Mouse (Mus musculus): ENCODE data around the gene Pole3.
A peak's percentile ranks its signal among the peaks of the same experiment; 100 is the strongest.

Pole3 gene

DNA sequence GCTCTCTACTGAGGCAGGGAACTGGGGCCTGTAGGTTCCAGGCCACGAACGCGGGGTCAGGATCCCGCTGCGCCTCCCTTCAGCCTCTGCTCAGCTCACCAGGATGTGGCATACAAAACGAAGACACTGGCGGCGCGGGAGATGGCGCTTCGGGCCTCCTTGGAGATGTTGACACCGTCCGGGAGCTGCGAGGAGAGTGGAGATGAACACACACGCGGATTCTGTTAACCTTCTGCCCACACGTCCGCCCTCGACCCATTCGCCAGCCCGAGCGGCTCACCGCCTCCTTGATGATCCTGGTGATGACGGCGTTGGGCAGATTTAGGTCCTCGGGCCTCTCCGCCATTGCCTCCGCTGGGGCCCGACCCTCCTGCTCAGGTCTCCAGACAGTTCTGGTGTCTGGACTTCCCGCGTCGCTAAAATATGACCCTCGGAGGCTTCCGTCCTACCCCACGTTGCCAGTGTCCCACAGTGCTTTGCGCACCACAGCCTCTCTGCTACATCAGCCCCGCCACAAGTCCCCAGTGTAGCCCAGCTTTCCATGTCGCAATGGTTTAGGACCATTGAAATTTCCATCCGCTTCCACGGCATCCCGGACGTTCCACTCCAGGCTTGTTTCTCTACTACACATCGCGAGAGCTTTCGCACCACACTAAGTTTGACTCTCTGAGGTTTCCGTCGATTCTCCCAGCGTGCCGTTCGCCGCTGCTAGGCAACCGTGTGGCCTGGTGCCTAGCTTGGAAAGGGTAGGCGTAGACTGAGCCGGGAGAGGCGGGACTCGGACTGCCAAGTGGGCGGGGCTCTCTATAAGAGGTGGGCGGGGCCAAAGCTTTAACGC lies at the start of gene Pole3, which contains the start of gene 4933430I17Rik:
TSS of gene Pole3 (minus strand) at position 418 of the 838 bp plus-strand sequence.
TSS of gene 4933430I17Rik (plus strand) at position 719 of the 838 bp plus-strand sequence.
- peak; percentile 93 for DNase-seq

DNA sequence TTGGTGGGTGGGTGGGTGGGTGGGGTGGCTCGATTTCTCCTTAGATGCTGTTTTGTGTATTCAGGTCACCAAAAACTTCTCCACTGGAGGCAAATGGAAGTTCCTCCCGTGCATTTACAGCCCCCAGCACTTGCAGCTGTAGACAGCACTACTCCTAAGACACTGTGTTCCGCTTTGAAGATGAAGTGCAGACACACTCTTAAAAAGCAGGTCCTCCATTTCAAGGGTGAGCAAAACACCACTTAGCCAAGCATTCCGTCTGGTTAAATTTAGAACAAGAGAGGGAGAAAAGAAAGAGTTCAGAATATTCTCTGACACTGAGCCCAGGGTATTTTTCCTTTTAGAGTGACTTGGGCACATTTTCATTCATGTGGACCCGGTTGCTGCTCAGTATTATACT lies 45.2 kb upstream of the Pole3 start:
- DNase-seq: no peak

DNA sequence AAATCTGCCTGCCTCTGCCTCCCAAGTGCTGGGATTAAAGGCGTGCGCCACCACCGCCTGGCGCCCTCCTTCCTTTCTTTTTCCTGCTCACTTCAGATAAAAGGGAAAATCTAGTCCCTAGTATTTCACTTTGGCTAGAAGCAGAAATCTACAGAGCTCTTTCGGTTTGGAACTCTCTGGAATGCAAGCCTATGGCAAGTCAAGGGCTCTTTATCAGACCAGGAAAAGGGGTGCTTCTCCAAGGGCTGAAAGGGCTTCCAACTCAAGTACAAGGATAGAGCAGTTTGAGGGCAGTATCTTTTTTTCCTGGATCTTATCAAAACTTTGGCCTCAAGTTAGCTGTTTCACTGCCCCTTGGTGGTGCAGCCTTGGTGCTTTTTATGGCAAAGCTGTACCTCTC lies 44.7 kb upstream of the Pole3 start:
- DNase-seq: no peak

DNA sequence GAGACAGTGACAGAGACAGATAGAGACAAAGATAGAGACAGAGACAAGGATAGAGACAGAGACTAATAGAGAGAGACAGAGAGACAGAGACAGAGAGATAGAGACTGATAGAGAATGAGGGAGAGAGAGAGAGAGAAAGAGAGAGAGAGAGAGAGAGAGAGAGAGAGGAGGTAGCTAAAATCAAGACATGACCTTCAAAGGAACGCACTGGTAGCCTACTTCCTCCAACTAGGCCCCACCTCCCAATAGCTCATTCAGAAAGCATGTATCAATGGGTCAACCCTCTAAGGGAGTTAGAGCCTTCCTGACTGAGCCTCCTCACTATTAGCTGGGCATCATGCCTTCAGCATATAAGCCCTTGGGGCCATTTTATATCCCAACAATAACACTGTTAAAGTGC lies 43.5 kb upstream of the Pole3 start:
- DNase-seq: no peak

DNA sequence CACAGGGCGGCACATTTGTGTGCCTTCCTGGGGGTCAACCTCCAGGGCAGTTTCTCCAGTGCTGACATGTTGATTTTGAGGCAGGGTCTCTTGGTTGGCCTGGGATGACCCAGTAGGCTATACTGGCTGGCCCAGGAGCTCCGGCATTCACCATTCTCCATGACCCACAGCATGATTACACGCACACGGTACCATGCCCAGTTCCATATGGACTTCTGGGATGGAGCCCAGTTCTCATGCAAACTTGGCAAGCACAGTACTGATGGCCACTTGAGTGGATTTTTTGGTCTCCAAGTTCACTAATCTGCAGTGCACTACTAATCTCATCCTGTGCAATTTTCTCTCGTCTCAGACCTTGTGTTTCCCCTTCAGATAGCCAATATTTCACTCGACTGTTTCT lies 42.8 kb upstream of the Pole3 start:
- DNase-seq: no peak

DNA sequence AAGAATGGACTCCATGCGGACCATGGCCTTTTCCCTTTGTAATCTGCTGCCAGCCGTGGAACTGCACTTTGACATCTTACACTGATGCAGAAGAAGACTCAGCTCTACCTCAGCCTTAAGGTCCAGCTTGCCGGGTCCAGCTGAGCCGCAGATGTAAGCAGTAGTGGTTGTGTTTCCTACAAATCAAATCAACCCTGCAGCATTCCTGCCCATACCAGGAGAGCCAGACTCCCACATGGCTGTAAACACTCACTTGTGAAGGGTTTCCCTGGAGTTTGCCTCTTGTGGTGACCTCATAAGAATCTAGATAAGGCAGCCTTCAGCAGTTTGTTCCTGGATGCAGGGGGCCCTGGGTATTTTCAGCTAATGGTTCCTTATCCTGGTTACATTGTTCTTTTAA lies 41.7 kb upstream of the Pole3 start:
- DNase-seq: no peak

DNA sequence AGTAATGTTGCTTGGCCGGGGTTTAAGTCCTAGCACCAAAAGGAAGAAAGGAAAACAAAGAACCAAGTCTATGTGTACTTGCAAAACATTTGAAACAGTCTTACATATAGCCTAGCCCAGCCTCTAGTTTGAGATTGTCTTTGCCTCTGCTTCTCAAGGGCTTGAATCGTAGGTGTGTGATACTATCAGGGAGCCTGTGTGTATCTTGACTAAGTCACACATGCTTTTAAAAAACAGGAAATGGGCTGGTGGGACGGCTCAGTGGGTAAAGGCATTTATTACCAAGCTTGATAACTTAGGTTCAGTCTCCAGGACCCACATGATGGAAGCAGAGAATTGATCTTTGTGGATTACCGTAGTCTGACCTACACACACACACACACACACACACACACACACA lies 37.1 kb upstream of the Pole3 start:
- DNase-seq: no peak

DNA sequence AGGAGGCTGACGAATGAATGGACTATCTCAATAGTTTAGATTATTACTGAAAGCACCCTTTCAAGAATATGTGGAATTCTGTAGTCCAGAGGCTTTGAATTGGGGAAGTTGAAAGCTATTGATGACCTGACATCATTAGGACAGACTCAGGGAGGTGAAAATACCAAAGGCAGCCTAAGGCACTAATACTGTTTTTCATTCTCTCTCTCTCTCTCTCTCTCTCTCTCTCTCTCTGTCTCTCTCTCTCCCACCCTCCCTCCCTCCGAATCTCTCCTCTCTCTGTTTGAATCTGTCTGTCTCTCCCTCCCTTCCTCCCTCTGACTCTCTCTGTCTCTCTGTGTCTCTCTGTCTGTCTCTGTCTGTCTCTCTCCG lies 36.7 kb upstream of the Pole3 start:
- no peak for DNase-seq

DNA sequence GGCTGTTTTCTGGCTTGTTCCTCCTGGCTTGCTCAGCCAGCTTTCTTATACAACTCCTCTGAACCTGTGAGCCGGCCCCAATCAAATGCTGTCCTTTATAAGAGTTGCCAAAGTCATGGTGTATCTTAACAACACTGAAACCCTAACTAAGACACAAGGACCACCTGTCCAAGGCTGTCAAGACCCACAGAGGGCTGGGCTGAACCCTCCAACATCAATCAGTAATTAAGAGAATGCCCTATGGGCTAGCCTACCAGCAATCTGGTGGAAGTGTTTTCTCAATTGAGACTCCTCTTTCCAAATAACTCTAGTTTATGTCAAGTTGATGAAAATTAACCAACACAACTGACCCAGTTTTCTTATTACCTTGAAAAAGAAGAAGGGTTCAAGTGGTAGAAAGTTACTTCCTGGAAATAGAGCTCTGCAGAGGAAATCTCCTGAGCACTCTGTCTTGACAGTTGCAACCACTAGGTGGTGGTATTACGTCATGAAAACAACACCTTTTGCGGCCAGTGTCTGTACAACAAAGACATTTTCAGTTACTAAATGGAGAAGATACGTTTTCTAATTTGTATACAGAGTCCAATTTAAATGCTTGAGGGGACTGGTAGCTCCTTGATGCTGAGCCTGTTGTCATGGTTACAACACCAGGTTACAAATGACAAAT lies 36.2 kb upstream of the Pole3 start:
- peak; percentile 87 for DNase-seq

DNA sequence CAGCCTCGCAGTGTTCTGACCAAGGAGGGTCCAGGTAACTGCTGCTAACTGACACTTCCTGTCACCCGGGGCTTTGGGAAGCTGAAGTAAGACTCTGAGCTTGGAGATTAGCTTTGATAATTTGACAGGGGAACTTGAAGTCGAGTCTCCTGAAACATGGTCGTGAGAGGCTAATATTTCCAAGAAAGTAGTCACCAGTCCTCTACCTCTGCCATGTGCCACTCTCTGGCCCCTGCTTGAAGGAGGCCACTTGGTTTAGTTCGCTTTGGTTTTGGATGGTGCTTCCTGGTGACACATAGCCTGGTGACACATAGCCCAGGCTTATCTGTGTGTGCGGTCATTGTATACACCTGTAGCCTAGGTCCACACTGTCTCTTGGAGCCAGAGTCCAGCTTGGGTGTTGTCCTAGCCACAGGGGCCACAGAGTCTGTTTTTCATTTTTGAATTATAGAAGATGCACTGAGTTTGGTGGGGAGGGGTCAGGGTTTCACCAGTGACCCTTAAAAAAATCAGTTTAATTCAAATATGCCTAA lies 35.0 kb upstream of the Pole3 start, which contains the start of gene Rgs3:
TSS of gene Rgs3 (plus strand) at position 51 of the 533 bp plus-strand sequence.
- DNase-seq: no peak

DNA sequence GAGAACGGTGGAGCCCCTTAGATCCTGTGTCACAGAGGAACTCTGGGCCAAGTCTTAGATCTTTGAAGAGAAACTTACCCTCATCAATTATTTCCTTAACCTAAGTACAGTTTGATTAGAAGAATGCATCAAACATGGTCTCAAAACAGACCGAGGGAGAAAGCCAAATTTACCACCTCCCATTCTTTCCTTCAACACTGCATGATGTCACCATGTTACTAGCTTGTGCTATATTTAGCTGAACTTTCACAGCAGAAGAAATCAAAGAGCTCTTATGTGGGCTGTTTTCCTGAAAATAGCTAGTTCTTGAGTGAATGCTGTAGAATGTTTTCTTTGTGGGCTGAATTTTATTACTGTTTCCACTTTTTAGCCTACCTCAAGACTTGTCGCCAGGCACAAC lies 32.6 kb upstream of the Pole3 start:
- DNase-seq: no peak

DNA sequence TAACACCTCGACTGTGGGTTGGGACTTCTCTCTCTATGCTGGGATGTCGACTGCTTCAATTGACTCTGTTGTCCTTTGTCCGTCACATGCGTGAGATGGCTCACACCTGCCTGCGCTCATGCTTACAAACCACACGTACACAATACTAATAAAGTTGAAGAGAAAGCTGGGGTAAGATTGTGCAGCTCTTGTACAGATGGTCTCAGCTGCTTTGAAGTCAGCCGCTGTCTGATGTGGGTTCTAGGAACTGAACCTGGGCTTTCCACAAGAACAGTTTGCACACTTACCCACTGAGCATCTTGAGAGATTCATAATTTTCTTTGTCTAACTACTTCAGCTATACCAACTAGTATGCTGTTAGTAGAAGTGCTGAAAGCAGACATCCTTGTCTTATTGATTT lies 27.1 kb upstream of the Pole3 start:
- DNase-seq: peak; percentile 57

DNA sequence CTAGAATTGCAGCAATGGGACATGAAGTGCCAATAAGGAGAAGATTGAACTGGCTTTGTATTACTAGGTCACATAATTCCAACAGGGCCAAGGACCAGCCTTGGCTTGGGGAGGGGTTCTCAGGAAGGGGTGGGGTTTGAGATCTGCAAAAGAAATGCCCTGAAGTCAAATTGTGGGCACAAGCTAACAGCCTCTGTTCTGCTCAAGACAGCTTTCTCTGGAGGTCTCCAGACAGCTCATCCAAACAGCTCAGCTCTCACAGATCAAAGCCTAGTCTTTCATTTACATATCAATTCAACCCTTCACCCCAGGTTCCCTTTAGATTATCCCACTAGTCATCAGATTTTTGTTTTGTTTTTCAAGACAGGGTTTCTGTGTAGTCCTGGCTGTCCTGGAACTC lies 19.9 kb upstream of the Pole3 start:
- DNase-seq: no peak

DNA sequence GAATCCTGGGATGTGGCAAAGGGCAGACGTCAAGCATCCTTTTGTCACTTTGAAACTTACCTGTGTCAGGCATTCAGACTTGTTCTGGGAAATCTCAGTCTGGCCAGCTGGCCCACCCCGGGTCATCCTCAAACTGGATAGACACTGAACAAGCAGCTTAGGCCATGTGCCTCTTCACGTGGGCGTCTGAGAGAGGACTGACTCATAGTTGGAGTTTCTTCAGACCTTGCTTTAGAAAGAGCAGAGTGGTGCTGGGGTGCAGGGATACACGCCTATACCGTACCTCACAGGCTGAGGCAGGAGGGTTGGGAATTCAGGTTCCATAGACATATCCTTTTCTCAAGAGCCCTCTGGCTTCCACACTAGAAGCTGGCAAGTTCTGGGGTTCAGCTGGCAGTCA lies 18.9 kb upstream of the Pole3 start:
- no peak for DNase-seq

DNA sequence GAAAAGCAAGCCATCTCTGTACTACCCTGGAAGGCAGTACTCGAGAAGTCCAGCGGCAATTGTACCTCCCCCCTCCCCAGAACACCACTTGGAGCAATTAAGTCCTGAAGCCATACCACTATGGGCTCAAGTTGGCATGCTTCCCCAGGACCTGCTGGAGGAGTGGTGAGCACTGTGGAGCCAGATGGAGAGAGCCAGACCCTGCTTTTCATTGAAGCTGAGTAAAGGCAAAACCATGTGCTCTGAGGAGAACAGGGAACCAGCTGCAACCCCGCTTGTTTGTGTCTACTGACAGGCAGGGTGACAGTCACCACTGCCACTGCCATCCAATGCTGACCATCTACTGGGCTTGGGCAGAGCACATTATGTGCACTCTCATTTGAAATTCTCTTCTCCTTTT lies 16.9 kb upstream of the Pole3 start:
- DNase-seq: no peak

DNA sequence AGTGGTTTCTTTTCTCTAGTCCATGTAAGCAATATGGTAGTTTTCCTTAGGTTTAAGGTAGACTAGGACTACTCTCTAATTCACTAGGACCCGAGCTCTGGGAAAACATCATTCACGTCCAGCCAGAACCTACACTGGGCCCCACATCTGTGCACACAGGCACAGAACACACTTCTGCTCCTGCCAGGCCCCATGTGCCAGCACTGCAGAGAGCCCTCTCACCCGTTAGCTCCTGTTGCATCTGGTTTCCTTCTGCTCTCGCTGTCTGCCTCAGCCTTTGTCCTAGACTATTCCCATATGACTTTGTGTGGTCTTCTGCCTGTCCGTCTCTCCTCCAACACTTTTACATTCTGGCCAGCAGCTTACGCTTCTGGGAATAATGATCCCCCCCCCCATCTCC lies 8.9 kb upstream of the Pole3 start:
- no peak for DNase-seq

DNA sequence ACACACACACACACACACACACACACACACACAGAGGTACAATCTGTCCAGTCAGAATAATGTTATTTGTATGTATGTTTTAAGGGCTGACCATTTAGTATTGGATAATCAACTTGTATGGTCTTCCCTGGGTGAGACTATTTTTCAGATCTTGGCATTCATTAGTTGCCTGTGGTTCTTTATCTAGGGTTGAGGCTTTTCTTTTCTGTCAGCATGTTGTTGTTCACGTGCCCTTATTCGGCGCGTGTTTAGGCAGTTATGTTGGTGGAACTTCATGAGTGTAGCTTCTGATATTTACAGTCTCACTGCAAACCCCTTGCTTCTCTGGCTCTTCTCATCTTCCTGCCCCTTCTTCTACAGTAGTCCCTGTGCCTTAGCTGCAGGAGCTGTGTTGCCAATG lies 2.8 kb upstream of the Pole3 start:
- DNase-seq: no peak

DNA sequence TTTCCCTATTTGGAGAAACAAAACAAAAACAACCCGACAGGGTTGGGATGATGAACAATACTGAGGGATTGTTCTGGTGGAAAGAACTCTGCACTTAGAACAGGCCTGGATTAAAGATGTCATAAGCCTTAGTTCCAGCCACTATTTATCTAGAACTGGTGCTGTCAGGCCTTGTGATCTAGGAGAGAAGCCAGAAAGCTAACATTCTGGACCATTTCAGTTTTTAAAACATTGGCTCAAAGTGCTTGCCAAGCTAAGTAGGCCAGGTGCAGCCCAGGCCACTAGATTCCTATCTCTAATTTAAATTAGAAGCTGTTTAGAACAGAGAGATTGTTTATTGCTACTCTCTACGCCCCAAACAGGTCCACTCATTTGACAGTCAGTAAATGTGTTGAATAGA lies 1.4 kb upstream of the Pole3 start:
- DNase-seq: no peak

DNA sequence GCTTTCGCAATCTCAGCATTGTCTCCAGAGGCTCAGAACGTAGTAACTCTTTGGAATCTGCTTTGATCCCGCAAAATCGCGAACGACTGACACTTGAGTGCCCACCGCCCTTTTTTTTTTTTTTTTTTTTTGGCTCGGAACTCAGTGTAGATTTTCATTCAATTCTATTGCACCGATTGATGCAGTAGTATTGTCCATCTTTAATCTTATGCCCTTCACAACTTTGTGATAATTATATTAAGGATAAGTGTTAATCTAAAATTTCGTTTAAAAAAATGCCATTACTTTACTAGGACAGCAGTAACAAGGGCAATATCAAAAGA lies 582 bp upstream of the Pole3 start:
- DNase-seq: no peak

DNA sequence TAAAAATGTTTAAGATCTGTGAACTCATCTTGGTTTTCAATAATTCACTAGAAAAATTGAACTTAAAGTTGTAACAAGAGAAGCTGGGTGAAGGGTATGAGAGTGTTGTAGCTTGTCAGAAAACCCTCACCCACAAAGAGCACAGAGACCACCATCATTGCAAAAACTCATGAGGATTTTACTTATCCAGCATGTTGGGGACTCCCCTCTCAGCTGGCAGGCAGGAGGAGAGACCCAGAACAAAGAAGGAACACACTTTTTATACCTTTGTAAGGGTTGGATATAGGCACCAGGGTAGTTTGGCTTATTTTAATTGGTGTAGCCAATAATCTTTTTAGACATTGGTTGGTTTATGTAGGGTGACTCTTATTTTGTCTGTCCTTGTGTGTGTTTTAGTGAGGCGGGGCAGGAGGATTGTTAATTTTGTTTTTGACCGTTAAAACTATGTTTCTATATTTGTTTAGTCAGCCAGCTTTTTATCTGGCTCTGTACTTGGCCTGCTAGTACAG lies 3.9 kb downstream of the Pole3 start:
- DNase-seq: no peak

DNA sequence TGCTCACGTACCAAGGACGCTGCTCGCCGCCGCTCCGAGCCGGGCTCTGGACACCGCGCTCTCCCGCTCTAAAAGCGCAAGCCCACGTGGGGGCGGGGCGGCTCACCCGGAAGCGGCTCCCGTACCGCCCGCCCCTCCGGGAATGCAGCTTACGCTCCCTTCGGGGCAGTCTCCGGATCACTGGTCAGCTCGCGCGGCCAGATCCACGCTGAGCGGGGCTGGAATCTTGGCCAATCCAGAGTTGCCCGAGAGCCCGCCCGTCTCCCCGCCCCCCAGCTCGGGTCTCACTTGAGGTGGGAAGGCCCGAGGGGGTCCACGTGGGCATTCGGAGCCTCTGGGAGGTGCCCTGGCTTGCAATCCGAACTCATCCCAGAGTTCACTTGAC lies 5.0 kb downstream of the Pole3 start, which contains the start of gene Alad:
TSS of gene Alad (minus strand) at position 70 of the 385 bp plus-strand sequence.
- peak; percentile 79 for DNase-seq

DNA sequence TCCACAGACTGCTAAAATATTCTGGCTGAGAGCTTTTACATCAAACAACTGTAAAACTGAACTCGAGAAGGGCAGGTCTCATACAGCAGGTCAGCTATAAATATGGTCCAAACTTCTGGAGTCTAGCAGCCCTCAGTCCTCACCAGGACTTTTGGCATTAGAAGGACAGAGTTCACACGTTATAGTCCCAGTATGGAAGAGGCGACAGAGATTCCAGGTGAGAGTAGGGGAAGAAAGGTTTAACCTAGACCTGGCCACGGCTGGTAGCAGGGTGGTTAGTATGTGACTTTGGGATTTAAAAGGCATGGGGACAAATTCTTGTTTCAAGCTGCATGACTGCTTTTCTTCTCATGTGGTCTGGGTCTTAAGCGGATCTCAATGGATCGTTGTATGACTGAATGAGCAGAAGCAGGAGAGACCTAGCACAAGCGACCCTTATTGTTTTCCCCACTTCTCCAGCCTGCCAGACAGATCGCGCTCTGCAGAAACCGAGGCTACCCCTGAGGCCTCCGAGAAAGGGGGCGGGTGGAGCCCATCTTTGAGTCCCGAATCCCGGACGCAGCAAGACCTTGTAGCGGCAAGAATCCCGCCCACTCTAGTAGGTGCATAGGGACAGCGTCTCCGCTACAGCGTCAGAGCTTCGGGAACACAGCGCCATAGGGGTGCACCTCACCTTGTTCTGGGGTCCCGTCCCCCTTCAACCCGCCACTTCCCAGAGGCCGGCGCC lies 5.6 kb downstream of the Pole3 start:
- DNase-seq: no peak

DNA sequence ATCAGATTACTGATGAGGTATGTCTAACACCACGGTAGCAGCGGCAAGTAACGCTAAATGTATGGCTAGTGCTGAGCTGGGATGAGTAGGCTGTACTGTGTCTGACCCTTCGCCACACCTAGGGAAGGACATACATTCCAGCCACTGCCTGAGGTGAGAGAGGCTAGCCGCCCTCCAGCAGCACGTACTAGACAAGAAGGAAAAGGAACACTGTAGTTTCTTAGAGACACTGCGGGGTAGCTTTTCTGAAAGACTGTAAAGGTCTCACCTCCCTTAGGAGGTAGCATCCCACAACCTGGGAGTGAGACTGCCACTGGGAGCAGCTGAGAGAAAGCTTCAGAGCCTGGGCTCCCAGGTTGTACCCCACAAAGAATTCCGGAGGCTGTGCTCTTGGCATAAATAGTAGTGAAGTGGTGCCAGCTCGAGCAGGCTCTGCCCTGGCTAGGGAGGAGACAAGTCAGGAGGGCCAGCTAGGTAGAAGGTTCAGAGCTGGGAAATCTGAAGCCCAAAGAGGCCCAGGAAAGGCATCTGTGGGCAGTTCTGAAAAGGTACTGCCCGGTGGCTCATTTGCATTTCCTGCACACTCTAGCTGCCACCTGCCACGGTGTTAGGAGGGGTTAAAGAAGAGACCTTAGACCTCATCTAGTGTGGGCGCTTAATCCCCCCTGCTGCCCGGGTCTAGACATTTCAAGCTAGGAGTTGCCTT lies 6.3 kb downstream of the Pole3 start:
- peak; percentile 31 for DNase-seq

All from thymus, postnatal 25 days (tissue).